Mouse (Mus musculus): Measurements from ENCODE around the gene Speer2. TPM values are rescaled to one million over a fixed set of nuclear protein-coding genes. Genes with fewer than 3 reads are reported as not detected.

The Speer2 gene
- not detected in 2 replicates for polyA plus RNA-seq (2015; fragmentation: Nextera tagmentation; extraction: Ambion mirVana)

DNA sequence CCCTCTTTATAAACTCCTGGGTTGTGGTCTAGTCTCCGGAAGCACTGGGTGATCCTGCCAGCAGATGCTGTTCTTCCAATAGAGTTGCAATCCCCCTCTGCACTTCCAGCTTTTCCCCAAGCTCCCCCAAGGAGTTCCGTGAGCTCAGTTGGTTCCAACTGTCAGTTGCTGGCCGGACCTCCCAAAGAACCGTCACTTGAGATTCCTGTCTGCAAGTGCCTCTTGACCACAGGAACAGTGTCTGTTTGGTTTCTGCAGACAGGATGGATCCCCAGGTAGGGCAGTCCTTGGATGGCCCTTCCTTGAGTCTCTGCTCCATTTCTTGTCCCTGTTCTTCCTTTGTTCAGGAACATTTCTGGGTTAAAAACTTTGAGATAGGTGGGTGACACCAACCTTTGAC lies at the start of gene Speer2:
Speer2 (minus strand) TSS at position 101 of the 400 bp plus-strand sequence.
- H3K9me3 ChIP-seq (ENCODE audit: low read length): no peaks in the 10 kb centered on the region
- WGBS: 91% methylated on average over 4 of the region's 4 CpGs
- no peaks in the 10 kb centered on the region for H3K4me1 ChIP-seq (ENCODE audit: insufficient read depth, low read depth, low read length)
- H3K4me2 ChIP-seq (replicated peaks; ENCODE audit: low read depth, low read length): no peak within 1 kb of the TSS
- no peak within 1 kb of the TSS for H3K4me3 ChIP-seq (ENCODE audit: low read depth, low read length)
- no peaks in the 10 kb centered on the region for H3K36me3 ChIP-seq (ENCODE audit: insufficient read depth, low read length)
- TF ChIP-seq CTCF (IDR thresholded peaks at IDR 0.05) (no peak), EP300 (IDR thresholded peaks at IDR 0.05) (no peak)
- H3K27me3 ChIP-seq (replicated peaks; ENCODE audit: insufficient read depth, low read length): no peaks in the 10 kb centered on the region
- ATAC-seq: no peak
- no peak within 1 kb of the TSS for H3K9ac ChIP-seq (replicated peaks; ENCODE audit: low read depth)
- DNase-seq (ENCODE audit: low spot score): no peak
- H3K27ac ChIP-seq (ENCODE audit: low read length): no peak within 1 kb of the TSS

DNA sequence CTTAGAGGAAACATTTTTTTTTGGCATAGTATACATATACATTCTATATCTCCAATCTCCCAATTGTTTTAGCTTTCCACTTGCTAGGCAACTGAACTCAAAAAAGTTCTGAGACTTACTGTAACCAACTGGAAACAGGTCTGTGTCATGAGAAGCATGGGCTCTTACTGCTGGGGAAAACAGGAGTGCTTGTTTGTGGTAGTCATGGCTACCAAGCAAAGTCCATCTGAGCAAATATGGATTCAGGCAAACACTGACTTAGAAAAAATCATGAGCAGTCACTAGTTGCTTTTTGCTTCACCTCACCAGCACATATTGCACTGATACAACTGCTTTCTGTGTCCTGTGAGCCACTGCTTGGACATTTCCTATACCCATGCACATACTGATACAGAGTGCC lies 40.8 kb upstream of the Speer2 start:
- no peaks in the 10 kb centered on the region for H3K27me3 ChIP-seq (replicated peaks; ENCODE audit: insufficient read depth, low read length)
- H3K9me3 ChIP-seq (ENCODE audit: low read length): no peaks in the 10 kb centered on the region
- ATAC-seq (no peak), DNase-seq (ENCODE audit: low spot score) (no peak)
- H3K4me3 ChIP-seq (ENCODE audit: low read depth, low read length): no peak overlapping the region
- no peak for TF ChIP-seq EP300 (IDR thresholded peaks at IDR 0.05)
- no peak for TF ChIP-seq CTCF (IDR thresholded peaks at IDR 0.05)
- H3K27ac ChIP-seq (ENCODE audit: low read length): no peak overlapping the region
- no peaks in the 10 kb centered on the region for H3K4me1 ChIP-seq (ENCODE audit: insufficient read depth, low read depth, low read length)
- no peaks in the 10 kb centered on the region for H3K36me3 ChIP-seq (ENCODE audit: insufficient read depth, low read length)
- H3K4me2 ChIP-seq (replicated peaks; ENCODE audit: low read depth, low read length): no peak overlapping the region
- no peak overlapping the region for H3K9ac ChIP-seq (replicated peaks; ENCODE audit: low read depth)

DNA sequence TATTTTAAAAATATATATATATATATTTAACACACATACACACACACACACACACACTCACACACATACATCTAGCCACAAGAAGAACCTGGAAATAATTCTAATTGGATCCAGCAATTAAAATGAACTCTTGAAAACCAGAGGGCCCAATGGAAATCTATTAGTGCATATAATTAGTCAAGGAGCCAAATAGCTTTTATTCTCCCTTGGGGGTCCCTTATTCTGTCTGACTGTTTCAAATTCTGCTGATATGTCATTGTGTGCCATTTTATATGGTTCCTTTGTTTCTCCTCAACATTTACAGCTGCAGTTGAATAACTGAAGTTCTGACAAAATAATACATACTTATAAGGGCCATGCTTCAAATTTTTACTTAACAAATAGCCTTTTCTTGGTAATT lies 17.2 kb upstream of the Speer2 start:
- no peak for TF ChIP-seq EP300 (IDR thresholded peaks at IDR 0.05)
- TF ChIP-seq CTCF (IDR thresholded peaks at IDR 0.05): no peak
- no peaks in the 10 kb centered on the region for H3K9me3 ChIP-seq (ENCODE audit: low read length)

DNA sequence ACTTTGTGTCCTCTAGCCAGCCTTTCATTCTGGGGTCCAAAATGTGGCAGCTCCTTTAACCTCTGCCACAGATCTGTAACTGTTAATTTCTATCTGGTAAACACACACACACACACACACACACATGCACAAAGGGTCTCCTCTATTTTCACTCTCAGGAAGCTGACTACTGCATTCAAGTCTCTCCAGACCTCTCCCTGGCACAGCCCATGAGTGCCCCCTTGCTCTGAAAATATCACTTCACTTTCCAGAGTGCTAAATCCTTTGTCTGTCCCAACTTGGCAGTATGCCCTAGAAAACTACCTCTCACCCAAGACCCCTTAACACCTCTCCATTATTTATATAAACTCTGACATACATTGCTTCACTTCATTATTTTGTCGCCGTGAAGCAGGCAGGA lies 26.9 kb downstream of the Speer2 start:
- ATAC-seq: no peak
- H3K4me3 ChIP-seq (ENCODE audit: low read depth, low read length): no peak overlapping the region
- no peak overlapping the region for H3K9ac ChIP-seq (replicated peaks; ENCODE audit: low read depth)
- H3K27me3 ChIP-seq (replicated peaks; ENCODE audit: insufficient read depth, low read length): no peaks in the 10 kb centered on the region
- H3K27ac ChIP-seq (ENCODE audit: low read length): no peak overlapping the region
- no peak overlapping the region for H3K4me2 ChIP-seq (replicated peaks; ENCODE audit: low read depth, low read length)
- no peak for DNase-seq (ENCODE audit: low spot score)
- no peaks in the 10 kb centered on the region for H3K9me3 ChIP-seq (ENCODE audit: low read length)
- no peaks in the 10 kb centered on the region for H3K36me3 ChIP-seq (ENCODE audit: insufficient read depth, low read length)
- TF ChIP-seq CTCF (IDR thresholded peaks at IDR 0.05) (no peak), EP300 (IDR thresholded peaks at IDR 0.05) (no peak)
- no peaks in the 10 kb centered on the region for H3K4me1 ChIP-seq (ENCODE audit: insufficient read depth, low read depth, low read length)
- 44% methylated on average over 2 of the region's 2 CpGs for WGBS

More for the DNA sequence above, 17.2 kb upstream of the Speer2 start:
- Histone ChIP-seq H3K4me1 (ENCODE audit: insufficient read depth, low read depth, low read length) (no peaks in the 10 kb centered on the region), H3K4me3 (ENCODE audit: low read depth, low read length) (no peak overlapping the region), H3K27ac (ENCODE audit: low read length) (no peak overlapping the region), H3K9ac (replicated peaks; ENCODE audit: low read depth) (no peak overlapping the region), H3K4me2 (replicated peaks; ENCODE audit: low read depth, low read length) (no peak overlapping the region), H3K36me3 (ENCODE audit: insufficient read depth, low read length) (no peaks in the 10 kb centered on the region), H3K27me3 (replicated peaks; ENCODE audit: insufficient read depth, low read length) (no peaks in the 10 kb centered on the region)
- ATAC-seq (no peak), DNase-seq (ENCODE audit: low spot score) (no peak)

DNA sequence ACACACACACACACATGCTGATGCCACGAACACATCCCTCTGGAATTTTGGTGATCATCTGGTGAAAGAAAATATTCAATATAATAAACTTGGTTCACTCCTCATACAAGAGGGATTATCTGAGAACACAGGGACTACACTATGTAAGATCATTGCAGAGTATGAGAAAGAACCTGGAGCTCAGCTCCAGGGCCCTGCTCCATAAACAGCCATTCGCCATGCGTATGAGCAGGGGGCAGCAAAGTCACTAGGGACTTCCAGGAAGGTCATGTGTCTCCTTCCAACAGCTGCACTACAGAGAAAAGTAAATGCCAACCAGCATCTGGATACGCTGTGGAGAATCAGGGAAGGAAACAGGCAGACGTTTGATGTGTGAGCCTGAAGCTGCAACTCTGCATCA lies 49.9 kb downstream of the Speer2 start:
- H3K4me2 ChIP-seq (replicated peaks; ENCODE audit: low read depth, low read length): no peak overlapping the region
- TF ChIP-seq CTCF (IDR thresholded peaks at IDR 0.05) (no peak), EP300 (IDR thresholded peaks at IDR 0.05) (no peak)
- H3K4me1 ChIP-seq (ENCODE audit: insufficient read depth, low read depth, low read length): no peaks in the 10 kb centered on the region
- WGBS: 66% methylated on average over 5 of the region's 5 CpGs
- ATAC-seq (no peak), DNase-seq (ENCODE audit: low spot score) (no peak)
- no peak overlapping the region for H3K9ac ChIP-seq (replicated peaks; ENCODE audit: low read depth)
- H3K4me3 ChIP-seq (ENCODE audit: low read depth, low read length): no peak overlapping the region
- no peak overlapping the region for H3K27ac ChIP-seq (ENCODE audit: low read length)
- no peaks in the 10 kb centered on the region for H3K27me3 ChIP-seq (replicated peaks; ENCODE audit: insufficient read depth, low read length)
- H3K9me3 ChIP-seq (ENCODE audit: low read length): no peaks in the 10 kb centered on the region
- no peaks in the 10 kb centered on the region for H3K36me3 ChIP-seq (ENCODE audit: insufficient read depth, low read length)

Measured in lung, postnatal 0 days (tissue).